In the genomic region with DNA sequence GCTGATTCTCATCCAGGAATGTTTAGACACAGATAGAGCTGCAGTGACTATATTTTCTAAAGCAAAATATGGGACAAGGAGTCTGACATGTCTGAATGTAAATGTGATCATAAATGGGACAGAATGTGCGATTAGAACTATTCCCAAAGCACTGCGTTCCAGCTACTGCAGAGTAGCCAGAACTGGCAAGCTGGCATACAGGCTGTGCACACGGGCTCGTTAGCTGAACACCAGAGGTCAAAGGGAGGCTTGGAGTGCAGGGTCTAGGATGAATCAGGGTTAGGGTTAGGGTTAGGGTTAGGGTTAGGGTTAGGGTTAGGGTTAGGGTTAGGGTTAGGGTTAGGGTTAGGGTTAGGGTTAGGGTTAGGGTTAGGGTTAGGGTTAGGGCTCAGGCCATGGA, we compare ENCODE assay signal across 12 mouse cellular contexts. TPM values are rescaled to one million over a fixed set of nuclear protein-coding genes. Genes with fewer than 3 reads are reported as not detected.
"Had no signal": no experiment of that assay in that cellular context is flagged by ENCODE, and none has a peak within 500 bp of the region (broad histone marks: within the 10 kb centered on the region; RNA-seq: fewer than 3 reads in every experiment).

No protein-coding gene starts in this region.

- H3K4me3 ChIP-seq: limb, embryonic 12.5 days; megakaryocyte, embryonic 14.5 days; midbrain, embryonic 12.5 days; myocyte; neural tube, embryonic 15.5 days had no signal

- H3K27me3 ChIP-seq: limb, embryonic 12.5 days; neural tube, embryonic 15.5 days had no signal

- H3K4me1 ChIP-seq: neural tube, embryonic 15.5 days had no signal

- DNase-seq: kidney, adult 8-10 months; lung, embryonic 14.5 days; lung, postnatal 10 days; lung, postnatal 4 days; right cerebral cortex, postnatal 25 days; thymus, postnatal 36 days had no signal

- H3K27ac ChIP-seq: limb, embryonic 12.5 days; midbrain, embryonic 12.5 days; neural tube, embryonic 15.5 days had no signal

- H3K36me3 ChIP-seq: limb, embryonic 12.5 days; midbrain, embryonic 12.5 days; neural tube, embryonic 15.5 days had no signal

RNA-seq across cellular contexts. Expression of a gene that starts 36.3 kb away (rescaled TPM):
- polyA plus RNA-seq: midbrain, embryonic 12.5 days; neural tube, embryonic 11.5 days had no signal
